Mouse (Mus musculus): ENCODE measurements around the gene R3hdm4.

R3hdm4 gene

DNA sequence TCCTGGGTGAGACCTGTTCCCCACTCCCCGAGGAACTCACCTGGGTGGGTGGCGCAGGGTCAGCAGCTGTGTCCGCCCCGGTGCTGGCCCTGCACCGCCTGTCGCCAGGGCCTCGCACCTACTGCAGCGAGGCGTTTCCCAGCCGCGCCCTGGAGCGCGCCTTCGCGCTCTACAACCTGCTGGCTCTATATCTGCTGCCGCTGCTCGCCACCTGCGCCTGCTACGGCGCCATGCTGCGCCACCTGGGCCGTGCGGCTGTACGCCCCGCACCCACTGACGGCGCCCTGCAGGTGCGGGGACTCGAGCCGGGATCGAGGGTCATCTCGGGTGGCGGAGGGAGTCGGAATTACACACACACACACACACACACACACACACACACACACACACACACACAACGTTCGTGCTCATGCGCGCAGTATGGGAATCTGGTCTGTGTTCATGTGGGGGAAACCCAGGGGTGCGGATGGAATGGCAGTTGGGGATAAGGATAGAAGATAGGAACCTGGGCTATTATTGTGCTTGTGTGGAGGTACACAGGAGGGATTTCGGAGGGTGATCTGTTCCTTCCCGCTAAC lies at the start of gene R3hdm4:
R3hdm4 (minus strand) TSS at position 251 of the 578 bp plus-strand sequence.
- no peak for DNase-seq

DNA sequence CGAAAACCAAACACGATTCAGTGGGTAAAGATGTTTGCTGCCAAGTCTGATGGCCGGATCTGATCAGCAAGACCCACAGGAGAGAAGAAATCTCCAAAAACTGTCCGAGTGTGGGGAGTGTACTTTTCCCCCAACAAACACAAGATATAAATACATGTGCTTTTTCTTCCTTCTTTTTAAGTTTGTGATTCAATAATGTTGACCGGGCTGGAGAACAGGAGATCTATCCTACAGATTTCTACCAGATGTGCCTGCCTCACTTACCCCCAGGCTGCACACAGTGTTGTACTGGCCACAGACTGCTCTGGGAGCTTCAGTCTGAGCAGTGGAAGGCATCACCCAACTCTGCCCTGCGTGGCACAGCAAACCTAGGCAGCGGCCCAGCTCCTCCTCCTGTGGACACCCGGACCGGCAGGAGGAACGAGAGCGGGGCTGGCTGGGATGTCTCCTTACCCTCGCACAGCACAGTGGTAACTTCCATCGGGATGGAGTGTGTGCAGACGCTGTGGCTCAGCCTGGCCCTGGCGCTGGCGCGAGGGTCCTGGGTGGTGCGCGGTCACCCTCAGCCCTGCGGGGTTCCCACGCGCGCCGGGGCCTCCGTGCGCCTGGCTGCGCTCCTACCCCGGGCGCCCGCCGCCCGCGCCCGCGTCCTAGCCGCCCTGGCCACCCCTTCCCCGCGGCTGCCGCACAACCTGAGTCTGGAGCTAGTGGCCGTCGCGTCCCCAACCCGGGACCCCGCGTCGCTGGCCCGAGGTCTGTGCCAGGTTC lies 49.6 kb upstream of the R3hdm4 start, which contains the start of gene Grin3b:
Grin3b (plus strand) TSS at position 301 of the 768 bp plus-strand sequence.
- DNase-seq = no peak

DNA sequence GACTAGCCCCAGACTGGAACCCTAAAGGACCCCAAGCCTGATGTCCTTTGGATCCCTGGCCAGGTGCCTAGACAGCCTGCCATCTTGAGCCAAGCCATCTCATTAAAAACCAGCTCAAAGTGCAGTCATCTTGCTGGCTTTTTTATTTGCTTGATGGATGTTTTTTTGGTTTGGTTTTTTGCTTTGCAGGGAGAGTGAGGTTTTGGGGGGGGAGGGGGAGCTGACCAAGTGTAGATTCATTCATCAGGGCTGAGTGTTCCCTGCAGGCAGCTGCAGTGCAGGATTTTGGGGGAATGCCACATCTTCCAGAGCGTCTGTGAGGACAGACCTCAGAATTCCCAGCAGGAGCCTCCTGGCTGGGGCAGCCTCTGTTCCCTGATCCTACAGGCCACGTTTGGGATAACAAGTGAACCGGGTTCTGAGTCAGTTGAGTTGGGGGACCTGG lies 48.1 kb upstream of the R3hdm4 start:
- DNase-seq = no peak

DNA sequence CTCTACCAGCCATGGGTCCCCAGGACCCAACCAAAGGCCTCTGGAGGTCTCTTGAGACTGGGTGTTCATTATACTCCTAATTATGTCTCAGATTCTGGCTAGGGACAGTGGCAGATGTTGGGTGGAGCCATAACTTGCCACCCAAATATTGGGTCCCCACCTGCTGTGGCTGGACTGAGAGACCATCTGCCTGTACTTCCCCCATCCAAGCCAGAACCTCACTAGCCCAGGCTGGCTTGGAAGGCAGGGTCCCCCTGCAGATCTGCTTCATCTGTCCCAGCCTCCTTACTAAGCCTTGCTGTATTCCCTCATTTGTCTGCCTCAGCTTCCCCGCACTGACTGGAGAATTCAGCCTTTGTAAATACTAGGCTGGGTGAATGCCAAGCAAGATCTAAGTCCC lies 47.2 kb upstream of the R3hdm4 start:
- no peak for DNase-seq

DNA sequence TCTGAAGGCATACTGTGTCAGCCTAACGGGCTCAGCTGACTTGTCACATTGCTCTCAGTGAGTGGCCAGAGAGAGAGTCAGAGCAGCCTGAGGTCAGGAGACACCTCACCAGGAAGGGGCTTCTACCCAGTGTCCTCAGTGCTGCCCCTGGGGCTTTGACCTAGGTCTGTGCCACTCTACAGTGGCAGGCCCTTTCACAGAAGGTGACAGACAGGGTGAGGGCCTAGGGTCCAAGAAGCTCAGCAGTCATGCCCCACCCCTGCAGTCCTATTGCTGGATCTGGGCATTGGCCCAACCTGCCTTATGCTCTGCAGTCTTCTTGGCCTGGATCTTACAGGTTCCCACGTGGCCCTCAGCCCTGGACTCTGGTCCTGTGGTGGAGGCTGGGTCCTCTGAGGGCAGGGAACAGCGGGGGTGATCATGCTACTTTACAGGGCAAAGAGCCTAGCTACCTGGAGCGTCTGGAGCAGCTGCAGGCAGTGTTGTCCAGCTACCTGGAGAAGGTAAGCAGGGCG lies 45.9 kb upstream of the R3hdm4 start:
- DNase-seq = no peak

DNA sequence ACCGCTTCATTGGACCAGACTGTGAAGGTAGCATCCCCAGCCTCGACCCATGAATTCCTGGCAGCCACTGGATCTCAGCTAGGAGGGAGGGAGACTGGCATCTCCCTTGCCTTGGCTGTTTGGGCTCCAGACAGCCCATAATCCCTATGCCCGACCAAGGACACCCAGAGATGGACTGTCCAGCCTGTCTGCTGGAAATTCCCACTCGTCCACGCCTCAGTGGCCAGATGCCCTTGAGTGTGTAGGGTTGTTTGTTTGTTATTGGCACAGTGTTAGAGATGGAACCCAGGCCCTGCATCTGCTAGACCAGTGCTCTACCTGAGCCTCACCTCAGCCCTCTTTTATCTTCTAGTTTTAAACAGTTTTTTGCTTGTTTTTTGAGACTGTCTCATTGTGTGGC lies 44.3 kb upstream of the R3hdm4 start:
- DNase-seq = no peak

DNA sequence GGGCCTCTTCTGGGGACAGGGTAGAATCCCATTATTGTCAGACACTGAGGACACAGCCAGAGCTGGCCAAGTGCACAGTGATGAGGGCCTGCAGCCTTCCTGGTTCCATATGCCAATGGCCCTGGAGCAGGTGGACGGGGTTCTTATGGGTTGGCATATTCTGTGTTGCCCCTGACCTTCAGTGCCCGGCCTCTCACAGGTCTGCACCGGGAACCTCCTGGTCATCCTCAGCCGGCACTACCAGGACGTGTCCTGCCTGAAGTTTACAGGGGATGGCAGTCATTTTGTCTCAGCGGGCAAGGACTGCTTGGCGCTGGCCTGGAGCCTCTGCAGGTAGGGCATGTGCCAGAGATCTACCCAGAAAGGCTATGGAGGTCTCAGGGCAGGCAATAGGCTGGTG lies 43.7 kb upstream of the R3hdm4 start:
- DNase-seq = no peak

DNA sequence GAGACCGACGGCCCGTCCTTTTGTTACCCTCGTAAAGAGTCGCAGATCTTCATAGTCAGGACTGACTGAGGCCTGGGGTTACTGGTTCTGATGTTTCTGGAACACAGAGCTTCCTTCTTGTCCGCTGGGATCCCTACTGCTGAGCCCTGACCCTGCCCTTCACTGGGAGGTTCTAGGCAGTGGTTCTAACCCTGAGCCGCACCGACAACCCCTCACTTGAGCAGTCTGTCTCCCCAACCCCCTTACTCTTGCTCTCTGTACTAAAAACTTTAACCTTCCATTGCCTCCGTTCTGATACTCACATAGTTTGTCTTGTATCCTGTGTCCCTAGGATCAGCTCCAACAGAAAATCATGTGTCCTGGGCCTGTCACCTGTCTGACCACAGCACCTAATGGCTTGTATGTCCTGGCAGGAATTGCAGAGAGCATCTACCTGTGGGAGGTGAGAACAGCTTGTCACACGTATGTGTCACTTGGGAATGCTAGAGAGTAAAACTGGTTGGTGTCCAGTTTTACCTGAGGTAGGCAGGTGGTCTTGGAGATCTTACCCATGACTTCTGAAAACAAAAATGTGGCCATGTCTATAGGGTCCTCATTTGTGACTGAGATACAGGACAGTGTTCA lies 39.8 kb upstream of the R3hdm4 start:
- DNase-seq = no peak

DNA sequence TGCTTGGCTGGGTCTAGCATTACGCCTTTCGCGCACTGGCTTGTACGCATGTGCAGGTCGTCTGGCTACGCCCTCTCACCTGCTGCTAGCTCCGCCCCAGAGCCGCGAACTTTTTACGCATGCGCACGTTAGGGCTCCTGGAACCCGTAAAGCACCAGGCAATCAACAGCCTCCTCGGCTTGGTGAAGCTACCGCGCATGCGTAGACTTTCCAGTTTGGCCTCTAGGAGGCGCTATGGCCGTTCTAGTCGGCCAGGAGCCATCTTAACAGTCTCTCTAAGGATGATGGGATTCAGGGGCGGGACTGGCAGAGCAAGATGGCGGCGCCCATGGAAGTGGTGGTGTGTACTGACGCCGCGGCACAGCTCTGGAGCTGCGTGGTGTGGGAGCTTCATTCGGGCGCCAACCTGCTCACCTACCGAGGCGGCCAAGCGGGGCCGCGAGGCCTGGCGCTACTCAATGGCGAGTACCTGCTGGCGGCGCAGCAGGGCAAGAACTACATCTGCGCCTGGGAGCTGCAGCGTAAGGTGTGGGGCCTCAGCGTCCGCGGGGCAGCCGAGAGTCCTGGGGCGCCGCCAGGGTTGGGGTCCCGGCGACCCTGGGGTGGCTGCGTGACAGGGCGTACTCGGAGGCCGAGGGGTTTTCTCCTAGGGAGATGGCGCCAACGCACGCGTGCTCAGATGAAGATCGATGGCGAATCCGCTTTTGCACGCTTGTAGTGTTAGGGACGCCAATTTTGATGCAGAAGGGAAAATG lies 39.0 kb upstream of the R3hdm4 start, which contains the start of gene Wdr18:
Wdr18 (plus strand) TSS at position 306 of the 755 bp plus-strand sequence.
- DNase-seq = peak; percentile 99 to 100

DNA sequence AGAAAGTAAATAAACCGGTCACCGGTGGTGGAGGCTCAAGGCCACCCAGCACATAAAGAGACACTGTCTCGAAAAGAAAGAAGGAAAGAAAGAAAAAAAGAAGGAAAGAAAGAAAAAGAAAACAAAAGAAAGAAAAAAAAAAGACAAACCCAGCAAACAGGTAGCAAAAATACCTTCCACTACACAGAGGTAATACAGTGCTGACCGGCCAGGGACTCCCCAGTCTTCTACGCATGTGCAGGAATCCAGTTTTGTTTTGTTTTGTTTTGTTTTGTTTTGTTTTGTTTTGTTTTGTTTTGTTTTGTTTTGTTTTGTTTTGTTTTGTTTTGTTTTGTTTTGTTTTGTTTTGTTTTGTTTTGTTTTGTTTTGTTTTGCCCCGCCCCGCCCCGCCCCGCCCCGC lies 38.4 kb upstream of the R3hdm4 start:
- DNase-seq = peak in 1 of 2 experiments; percentile 59

DNA sequence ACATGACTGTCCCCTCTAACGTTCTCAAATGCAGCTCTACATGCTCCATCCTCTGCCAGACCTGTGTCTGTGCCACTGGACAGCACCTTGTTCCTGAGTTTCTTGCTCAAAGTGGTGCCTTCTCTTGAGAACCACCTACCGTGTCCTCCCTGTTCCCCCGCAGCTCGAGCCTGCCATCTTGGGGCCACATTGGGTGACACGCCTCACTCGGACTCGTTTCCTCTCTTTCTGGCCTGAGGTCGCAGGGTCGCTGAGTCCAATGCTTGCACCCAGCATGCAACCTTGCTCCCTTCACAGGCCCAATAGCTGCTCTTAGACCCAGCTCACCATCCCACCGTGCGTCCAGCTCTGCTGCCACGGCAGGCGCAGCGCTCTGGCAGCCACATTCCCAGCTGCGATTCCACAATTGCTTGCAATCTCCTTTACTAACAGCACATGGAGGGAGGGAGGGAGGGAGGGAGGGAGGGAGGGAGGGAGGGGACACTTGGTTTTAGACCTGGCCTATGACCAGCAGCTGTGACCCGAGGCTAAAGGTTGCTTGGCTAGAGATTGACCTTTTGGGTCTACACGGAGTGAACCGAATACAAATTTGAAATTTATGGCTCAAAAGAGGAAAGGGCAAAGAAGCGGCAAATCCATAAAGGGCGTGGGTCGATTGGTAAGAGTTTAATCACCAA lies 37.3 kb upstream of the R3hdm4 start:
- DNase-seq = peak; percentile 87 to 92

DNA sequence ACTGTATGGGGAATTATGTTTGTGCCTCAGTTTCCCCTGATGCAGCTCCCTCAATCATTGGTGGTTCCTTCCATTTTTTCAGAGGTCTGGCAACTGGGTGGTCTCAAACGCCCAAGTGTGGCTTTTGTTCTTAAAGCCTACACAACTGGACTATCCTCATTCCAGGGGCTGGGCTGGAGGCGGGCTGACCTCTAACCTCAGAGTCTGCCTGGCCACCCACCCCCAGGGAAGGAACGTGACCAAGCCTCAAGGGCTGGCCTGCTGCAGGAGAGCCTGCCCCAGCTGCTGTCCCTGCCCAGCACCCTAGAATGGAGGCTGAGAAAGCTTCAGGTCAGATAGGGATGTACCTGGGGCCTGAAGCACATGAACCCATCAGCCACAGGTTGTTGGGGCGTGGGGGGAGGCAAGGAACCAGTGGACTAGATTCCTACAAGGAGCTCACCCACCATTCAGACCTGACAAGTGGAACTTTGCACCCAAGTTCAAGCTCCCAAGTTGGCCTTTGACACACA lies 35.7 kb upstream of the R3hdm4 start:
- DNase-seq = no peak

DNA sequence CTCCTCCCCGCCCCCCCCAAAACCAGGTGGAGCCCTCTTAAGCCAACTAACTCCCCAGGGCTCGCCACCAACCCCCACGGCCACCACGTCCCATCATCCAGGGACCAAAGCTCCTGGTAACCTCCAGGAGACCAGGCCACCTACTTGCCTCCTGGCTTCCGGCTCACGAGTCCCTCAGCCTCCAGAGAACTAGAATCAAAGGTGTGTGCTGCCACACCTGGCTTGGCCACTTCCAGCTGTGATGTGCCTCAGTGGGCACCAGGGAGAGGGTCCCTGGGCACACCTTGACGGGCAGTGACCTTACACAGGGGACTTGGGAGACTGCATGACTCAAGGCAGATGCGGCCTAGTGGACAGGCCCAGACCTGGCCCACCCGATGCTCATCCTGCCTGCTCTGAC lies 34.7 kb upstream of the R3hdm4 start:
- no peak for DNase-seq

DNA sequence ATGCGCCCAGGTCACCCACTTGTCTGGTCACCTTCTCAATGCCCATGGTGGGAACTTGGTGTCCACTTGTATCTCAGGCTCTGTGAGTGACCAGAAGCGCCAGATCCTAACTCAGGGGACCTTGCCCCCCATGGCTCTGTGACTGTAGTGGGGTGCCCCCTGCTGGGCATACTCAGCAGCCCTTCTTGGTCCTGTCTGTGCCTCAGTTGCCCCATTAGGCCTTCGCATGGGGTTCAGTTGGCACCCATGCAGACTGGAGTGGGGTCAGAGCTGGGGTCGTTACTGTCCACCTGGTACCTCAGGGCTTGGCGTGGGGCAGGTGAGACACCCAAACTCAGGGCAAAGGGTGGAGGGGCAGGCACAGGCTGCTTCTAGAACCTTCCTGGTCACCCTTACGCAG lies 32.9 kb upstream of the R3hdm4 start:
- peak; percentile 61 to 71 for DNase-seq

DNA sequence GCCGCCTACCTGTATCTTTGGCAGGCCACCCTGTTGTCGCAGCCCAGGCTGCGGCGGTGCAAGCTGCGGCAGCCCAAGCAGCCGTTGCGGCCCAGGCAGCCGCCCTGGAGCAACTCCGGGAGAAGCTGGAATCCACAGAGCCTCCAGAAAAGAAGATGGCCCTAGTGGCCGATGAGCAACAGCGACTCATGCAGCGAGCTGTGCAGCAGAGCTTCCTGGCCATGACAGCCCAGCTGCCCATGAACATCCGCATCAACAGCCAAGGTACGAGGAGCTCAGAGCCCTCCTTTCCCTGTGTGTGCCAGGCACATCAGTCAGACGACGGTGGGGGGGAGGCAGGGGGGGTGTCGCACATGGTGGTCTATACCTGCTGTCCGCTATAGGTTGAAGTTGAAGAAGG lies 29.7 kb upstream of the R3hdm4 start:
- no peak for DNase-seq

DNA sequence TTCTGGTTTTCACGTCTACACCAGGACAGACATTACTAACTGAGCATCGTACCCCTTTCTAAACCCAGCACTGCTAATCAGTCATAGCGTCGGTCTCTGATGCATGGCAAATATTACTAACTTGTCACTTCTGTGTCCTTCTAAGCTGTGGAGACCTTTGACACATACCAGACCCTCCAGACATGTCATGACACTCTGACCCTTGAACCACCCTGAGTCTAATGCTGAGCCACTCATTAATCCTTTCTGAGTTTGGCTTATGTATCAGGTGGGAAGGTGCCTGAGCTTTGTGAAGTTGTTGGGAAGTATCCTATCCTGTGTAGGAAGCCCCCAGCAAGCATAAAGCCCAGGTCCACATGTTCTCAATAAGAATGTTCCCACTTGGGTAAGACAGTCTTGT lies 28.9 kb upstream of the R3hdm4 start:
- no peak for DNase-seq

DNA sequence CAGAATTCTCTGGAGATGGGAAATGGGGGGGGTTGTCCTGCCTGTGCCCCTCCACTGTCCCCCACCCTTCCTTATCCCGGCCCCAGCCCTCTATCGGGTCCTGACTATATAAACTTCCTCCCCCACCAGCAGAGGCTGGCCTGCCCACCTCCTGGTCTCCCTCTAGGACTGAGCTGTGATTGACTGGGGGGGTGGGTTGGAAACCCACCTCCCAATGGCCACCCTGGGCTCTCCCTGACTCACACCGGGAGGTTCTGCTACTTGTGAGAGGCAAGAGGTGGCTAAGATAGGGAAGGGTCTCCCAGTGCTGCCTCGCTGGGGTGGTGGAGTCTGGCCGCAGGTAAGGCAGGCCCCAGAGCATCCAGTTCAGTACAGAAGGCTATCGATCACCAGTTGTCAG lies 26.5 kb upstream of the R3hdm4 start:
- no peak for DNase-seq

DNA sequence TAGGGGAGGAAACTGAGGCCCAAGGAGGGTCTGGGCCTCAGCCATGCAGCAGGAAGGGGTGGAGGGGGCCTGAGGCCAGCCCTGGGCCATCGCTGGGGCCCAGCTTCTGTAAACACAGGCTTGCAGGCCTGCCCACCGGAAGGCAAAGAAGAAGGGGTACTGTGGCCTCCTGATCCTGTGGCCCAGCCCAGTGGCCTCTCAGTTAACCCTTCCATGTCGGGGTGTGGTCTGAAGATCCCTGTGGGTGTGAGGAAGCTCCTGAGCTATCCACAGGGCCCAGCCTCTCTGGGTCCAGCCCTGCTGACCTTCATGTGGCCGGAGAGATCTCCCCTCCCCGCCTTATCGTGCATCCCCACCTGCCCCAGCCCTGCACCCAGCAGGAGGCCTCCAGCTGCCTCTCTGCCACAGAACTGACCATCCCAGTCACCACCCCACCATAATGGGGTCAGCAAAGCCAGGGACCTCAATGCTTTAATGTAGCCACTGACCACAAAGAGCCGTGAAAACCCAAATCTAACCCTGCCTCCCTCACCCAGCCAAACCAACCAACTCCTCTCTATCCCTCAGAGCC lies 25.8 kb upstream of the R3hdm4 start:
- peak; percentile 59 to 75 for DNase-seq

DNA sequence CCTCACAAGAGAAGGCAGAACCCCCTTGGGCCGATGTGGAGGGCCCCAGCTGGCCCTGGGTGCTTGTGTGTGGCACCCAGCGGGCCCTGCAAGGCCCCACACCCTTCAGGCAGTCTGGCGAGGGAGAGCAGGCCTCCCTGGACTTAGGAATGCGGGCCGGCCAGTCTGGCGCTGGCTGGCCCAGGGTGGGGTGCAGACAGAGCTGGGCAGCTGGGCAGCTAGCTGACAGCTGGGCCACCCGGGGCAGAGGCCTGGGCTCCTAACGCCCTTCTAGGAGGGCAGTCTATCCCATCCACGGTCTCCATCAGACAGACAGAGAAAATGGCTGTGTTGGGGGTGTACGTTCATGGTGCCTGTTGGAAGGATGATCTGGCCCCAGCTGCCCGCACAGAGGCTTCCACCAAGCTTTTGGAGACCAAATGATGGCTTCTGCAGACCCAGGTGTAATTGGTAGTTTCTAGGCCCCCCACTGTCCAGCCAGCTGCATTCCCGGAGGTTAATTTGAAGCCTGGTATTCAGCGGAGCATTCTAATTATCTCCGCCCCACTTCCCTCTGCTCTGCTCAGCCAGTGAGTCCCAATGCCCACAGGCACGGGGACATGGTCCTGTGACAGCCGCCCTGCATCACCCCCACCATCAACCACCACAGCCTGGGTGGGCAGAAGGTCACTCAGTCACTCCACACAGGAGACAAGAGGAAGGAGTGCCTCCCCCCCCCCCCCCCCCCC lies 24.7 kb upstream of the R3hdm4 start:
- peak; percentile 64 to 82 for DNase-seq

DNA sequence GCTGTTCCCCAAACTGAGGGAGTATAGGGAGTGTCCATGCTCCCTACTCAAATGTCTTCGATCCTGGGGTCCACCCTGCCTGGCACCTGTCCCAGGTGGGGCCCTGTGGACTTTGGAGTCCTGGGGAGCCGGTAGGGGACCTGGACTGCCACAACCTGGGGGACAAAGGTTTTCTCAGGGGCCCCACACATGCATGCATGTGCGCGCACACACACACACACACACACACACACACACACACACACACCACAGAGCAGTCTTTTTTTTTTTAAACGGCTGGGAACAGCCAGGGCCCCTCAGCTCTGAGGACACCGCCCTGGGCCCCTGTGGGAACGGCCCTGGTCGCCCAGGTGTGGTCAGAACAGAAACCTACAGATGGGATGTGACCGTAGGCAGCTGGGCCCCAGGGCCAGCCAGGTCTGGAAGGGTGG lies 22.5 kb upstream of the R3hdm4 start:
- no peak for DNase-seq

DNA sequence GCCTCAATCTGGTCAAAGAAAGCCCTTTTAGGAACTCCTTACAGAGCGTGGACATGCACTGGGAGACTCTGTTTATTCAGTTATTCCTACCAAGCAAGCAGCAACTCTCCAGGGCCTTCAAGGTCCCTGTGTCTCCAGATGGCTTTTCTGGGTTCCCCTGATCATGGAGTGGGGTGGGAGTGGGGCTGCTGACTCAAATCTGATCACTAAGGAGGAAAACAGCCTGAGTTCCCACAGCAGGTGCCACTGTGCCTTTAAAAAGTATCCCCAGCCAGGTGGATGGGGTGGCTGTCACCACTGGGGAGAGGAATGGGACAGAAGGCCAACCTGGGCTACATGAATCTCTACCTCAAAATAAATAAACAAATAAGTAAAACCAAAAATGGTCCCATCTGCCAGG lies 22.0 kb upstream of the R3hdm4 start:
- DNase-seq = no peak
